Mouse (Mus musculus) T-helper 2 cell (primary cell): ENCODE measurements around the gene Pex14.

Experiments used
- in situ Hi-C: fragments of 300-600 bp; cut with MboI, MseI; formaldehyde crosslinking; loops from one replicate; pipeline ENCODE4 v1.15.1; 2025; ENCODE audit warnings: high pct_unique_total_duplicates

Pex14 gene

GRCm38 (mm10) chr4:148985541-148986476 is 113.9 kb downstream of the Pex14 start:
- in situ Hi-C loops = no loop called here

- in situ Hi-C loops = no loop called here
Observed at GRCm38 (mm10) chr4:148984701-148985540, 114.8 kb downstream of the Pex14 start.

GRCm38 (mm10) chr4:148982274-148982673 is 117.4 kb downstream of the Pex14 start:
- in situ Hi-C loops = no loop called here

GRCm38 (mm10) chr4:148979837-148980236 is 119.8 kb downstream of the Pex14 start:
- in situ Hi-C loops = no loop called here

- in situ Hi-C loops = no loop called here
Observed at GRCm38 (mm10) chr4:148978926-148979325, 120.8 kb downstream of the Pex14 start.

- in situ Hi-C loops = no loop called here
Observed at GRCm38 (mm10) chr4:148978221-148978855, 121.3 kb downstream of the Pex14 start.

GRCm38 (mm10) chr4:148974833-148975232 is 124.8 kb downstream of the Pex14 start:
- in situ Hi-C loops = no loop called here

- in situ Hi-C loops = no loop called here
Observed at GRCm38 (mm10) chr4:148973387-148973786, 126.3 kb downstream of the Pex14 start.

GRCm38 (mm10) chr4:148972707-148973106 is 127.0 kb downstream of the Pex14 start:
- in situ Hi-C loops = no loop called here

GRCm38 (mm10) chr4:148971613-148972242 is 127.9 kb downstream of the Pex14 start:
- in situ Hi-C loops = no loop called here

GRCm38 (mm10) chr4:148970742-148971141 is 128.9 kb downstream of the Pex14 start:
- in situ Hi-C loops = no loop called here

- in situ Hi-C loops = no loop called here
Observed at GRCm38 (mm10) chr4:148969610-148970009, 130.1 kb downstream of the Pex14 start.

- in situ Hi-C loops = no loop called here
Observed at GRCm38 (mm10) chr4:148968859-148969258, 130.8 kb downstream of the Pex14 start.

GRCm38 (mm10) chr4:148966132-148966531 is 133.5 kb downstream of the Pex14 start:
- in situ Hi-C loops = no loop called here

- in situ Hi-C loops = no loop called here
Observed at GRCm38 (mm10) chr4:148964541-148965310, 134.9 kb downstream of the Pex14 start.

- in situ Hi-C loops = no loop called here
Observed at GRCm38 (mm10) chr4:148962096-148962495, 137.6 kb downstream of the Pex14 start.

GRCm38 (mm10) chr4:148961081-148961480 is 138.6 kb downstream of the Pex14 start:
- in situ Hi-C loops = no loop called here

GRCm38 (mm10) chr4:148960011-148960410 is 139.7 kb downstream of the Pex14 start:
- in situ Hi-C loops = no loop called here

- in situ Hi-C loops = no loop called here
Observed at GRCm38 (mm10) chr4:148955131-148955813, 144.4 kb downstream of the Pex14 start.
